Mouse (Mus musculus): ENCODE results near the gene Galnt10.

The Galnt10 gene

GRCm38 (mm10) chr11:57827915-57828545, 182.8 kb downstream of the Galnt10 start:
- no peak for DNase-seq (ENCODE audit: low spot score)

DNA sequence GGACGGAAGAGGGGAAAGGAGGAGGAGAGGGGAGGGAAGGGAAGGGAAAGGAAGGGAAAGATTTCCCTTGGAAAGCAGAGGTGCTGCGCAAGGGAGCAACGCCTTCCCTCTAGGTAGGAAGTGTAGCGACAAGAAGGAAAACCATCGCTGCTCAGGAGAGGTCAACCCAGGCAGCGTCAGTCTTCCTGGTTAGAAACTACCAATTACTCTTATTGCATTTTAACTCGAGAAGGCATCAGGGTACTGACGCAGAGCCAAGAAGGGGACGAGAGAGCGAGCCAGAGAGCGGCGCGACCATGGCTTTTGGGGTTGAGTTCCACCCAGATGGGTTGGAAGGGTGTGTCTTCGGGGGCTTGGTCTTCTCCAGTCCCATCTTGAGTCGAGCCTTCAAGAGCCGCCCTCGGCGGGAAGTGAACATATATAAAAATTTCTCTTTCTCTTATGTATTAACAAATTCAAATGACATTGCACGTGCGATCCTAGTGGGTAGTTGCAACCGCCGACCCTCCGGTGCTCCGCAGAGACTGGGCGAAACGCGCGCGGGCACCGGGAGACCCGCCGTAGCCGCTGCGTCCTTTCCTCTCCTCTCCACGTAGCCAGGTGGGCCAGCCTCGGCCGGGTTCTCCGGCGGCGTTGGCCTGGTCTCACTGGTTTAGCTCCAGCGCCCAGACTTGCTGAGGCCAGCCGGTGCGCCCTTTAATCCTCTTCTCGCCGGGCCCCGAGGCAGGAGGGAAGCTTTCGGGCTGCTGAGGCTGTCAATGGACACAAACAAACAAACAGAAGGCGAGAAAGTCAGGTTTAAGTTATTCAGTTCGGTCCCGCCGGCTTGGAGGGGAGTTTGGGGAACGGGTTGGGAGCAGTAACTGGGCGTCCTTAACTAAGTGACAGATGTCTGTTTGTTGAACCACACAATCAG, 184.0 kb downstream of the Galnt10 start:
- DNase-seq (ENCODE audit: low spot score): no peak

DNA sequence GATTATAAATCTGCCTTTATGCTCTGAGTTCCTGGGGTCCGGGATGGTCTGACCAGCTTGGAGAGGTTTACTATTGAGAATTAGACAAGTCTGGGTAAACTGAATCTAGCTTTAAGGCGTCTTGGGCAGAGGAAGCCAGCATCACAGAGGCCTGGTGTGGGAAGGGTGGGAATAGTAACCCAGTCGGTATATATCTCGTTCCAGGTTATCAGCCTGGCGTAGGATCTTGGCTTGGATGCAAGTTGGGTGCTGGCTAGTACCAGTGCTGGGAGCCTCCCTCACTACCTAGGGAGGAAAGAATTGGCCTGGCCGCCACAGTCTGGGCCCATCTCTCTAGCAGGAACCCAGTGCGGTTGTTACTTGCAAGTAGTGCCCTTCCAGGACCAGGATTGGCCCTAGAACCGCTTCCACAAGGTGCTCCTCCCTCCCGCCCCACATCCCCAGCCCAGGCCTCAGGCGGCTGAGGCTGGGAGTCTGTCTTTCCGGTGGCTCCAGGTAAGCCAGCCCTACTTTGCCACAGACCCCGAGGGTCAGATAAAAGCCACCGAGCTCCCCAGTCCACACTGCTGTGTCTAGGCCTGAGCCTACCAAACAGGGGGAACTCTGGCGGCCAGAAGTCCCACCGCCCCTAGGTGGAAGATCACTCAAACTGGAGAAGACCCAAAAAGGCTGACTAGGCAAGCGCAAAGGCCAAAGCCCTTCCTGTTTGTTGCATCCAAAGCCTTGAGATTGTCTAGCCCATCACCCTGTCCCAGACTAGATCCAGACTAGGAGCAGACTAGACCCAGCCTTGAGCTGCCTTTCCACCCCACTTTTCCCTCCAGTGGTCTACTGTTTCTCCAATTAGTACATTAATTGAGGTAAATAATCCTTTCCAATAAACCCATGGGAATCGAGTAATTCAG, 184.9 kb downstream of the Galnt10 start:
- DNase-seq (ENCODE audit: low spot score): no peak

- DNase-seq (ENCODE audit: low spot score): no peak
Measured at GRCm38 (mm10) chr11:57831281-57831781, 186.1 kb downstream of the Galnt10 start.

GRCm38 (mm10) chr11:57831861-57832260, 186.6 kb downstream of the Galnt10 start:
- no peak for DNase-seq (ENCODE audit: low spot score)

GRCm38 (mm10) chr11:57832552-57833201, 187.4 kb downstream of the Galnt10 start, which contains the start of gene Hand1:
Gene Hand1, minus strand, starts transcription at chr11:57832818.
- DNase-seq (ENCODE audit: low spot score): no peak

- no peak for DNase-seq (ENCODE audit: low spot score)
Measured at GRCm38 (mm10) chr11:57833296-57833977, 188.2 kb downstream of the Galnt10 start.

GRCm38 (mm10) chr11:57834031-57834430, 188.8 kb downstream of the Galnt10 start:
- no peak for DNase-seq (ENCODE audit: low spot score)

DNA sequence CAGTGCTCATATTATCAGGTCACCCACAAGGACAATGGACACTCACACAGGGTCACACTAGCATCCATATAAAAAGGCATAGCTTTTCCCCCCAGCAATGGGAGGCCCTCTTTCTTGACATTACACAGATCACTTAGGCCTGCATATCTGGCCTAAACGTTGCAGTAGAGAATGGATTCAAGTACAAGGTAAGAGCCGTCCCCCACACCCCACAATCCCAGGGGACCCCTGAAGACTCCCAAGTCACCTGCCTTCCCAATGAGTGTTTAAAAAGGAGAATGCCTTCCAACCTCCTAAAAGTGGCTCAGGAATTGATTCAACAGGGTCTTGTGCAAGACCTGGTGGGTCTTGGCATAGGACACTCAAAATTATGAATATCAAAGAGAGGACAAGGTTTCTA, 190.1 kb downstream of the Galnt10 start:
- no peak for DNase-seq (ENCODE audit: low spot score)

DNA sequence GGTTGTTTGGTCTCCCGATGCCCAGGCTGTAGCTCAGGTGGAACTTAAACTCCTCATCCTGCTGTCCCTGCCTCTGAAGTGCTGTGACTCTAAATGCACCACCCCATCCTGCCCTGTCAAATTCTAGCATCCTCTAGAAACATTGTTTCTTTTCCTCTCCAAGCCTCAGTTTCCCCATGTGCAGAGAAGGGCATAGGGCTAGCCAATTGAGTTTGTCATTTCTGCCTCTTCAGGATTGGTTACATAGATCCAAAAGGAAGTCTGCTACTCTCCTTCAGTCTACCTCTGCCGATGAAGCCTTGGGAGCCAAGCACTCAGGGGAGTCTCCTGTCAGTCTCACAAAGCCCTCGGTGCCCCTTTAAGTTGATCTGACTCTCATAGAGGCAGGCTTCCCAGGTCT, 190.7 kb downstream of the Galnt10 start:
- DNase-seq (ENCODE audit: low spot score): no peak

GRCm38 (mm10) chr11:57836401-57836800, 191.2 kb downstream of the Galnt10 start:
- no peak for DNase-seq (ENCODE audit: low spot score)

Measured in c-Kit-positive CD71-positive TER-119-positive erythroid progenitor cells, embryonic 14.5 days (primary cell).